Mouse (Mus musculus) kidney, postnatal 25 days (tissue): Measurements from ENCODE around the gene 6330409D20Rik.

Source experiments
- DNase-seq, 2 experiments: peaks; one replicate each; pipeline ENCODE4 v3.0.0; 2021; ENCODE audit warnings: mixed read lengths in 2 of 2

6330409D20Rik gene

GRCm38 (mm10) chr2:32752181-32752580 is 11.4 kb upstream of the 6330409D20Rik start:
- DNase-seq: no peak

- DNase-seq: no peak
Observed at GRCm38 (mm10) chr2:32751665-32752033, 10.8 kb upstream of the 6330409D20Rik start.

- peak; percentile 86 to 94 for DNase-seq
Observed at GRCm38 (mm10) chr2:32750887-32751664, 10.3 kb upstream of the 6330409D20Rik start.

GRCm38 (mm10) chr2:32750199-32750598 is 9.4 kb upstream of the 6330409D20Rik start:
- no peak for DNase-seq

DNA sequence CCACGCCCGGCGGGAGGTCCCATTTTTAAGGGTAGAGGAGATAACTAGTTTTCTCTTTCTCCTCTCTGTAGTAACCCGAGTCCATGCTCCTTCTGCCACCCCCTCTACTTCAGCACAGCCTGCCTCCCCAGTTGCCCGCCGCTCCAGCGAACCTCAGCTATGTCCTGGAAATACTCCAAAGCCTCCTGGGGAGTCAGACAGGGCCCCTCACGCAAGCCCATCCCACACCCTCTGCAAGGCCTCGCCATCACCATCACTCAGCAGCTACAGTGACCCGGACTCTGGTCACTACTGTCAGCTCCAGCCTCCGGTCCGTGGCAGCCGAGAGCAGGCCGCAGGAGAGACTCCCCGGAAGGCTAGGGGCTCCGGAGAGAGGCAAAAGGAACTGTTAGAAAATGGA is 8.3 kb upstream of the 6330409D20Rik start:
- DNase-seq: no peak

DNA sequence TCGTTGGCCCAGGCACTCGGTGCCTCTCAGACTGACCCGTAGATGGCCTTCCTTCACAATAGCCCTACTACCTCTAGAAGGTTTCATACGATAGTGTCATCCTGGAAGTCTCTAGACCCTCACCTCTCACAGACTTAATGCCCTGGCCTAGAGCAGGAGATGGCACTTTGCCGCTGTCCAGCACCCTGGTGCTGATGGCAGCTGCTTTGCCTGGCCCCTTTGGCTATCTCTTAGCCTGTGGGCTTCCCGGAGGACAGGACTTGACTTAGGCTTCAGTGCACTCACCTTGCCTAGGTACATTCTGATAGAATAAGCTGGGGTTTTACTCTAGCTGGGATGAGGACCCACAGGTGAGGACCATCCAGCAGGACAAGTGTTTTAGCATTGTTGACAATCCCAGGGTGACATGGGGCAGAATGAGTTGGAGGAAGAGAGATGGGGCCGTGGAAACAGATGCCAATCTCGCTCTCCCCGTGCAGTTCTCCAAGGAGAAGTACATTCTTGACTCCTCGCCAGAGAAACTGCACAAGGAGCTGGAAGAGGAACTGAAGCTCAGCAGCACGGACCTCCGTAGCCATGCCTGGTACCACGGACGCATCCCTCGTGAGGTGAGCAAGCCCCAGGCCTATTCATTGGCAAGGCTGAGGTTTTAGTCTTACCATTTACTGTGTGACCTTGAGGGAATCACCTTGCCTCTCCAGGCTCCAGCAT is 3.6 kb upstream of the 6330409D20Rik start:
- DNase-seq: no peak

DNA sequence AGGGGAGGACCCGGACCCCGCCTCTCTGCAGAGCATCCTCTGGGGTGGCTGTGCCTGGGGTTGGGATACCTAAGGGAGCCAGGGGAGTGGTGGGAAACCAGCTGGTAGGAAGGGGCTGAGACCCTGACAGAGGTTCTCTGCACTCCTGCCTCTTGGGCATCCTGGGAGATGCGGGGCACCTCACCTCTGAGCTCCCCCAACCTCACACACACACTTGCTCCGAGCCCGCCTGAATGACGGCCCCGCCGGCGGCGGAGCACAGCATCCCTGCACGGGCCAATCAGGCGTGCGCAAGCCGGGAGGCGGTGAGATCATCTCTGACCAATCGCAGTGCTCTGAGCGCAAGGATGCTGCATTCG is 1.3 kb upstream of the 6330409D20Rik start:
- DNase-seq: no peak

GRCm38 (mm10) chr2:32741273-32742172 is 707 bp upstream of the 6330409D20Rik start:
- peak in 1 of 2 experiments; percentile 63 for DNase-seq

- no peak for DNase-seq
Observed at GRCm38 (mm10) chr2:32739311-32739710, 1.5 kb downstream of the 6330409D20Rik start.

DNA sequence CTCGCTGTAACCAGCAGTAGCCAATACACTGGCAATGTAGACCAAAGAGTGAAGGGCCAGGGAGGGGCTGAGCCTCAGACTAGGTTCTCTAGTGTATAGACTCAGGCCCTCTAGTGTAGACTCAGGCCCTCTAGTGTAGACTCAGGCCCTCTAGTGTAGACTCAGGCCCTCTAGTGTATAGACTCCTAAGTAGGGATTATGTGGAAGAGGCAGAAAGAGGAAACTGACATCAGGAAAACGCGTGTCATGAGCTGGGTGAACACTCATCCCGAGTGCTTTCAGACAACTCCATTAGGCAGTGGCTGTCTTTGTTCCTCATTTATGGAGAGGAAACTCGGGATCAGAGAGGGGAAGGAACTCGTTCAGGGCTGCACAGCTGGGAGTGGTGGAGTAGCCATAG is 3.8 kb downstream of the 6330409D20Rik start:
- DNase-seq: no peak

GRCm38 (mm10) chr2:32736306-32736829 is 4.4 kb downstream of the 6330409D20Rik start:
- peak in 1 of 2 experiments; percentile 66 for DNase-seq

GRCm38 (mm10) chr2:32734933-32735332 is 5.9 kb downstream of the 6330409D20Rik start:
- peak; percentile 74 to 91 for DNase-seq

GRCm38 (mm10) chr2:32734480-32734879 is 6.3 kb downstream of the 6330409D20Rik start:
- peak; percentile 41 to 76 for DNase-seq

DNA sequence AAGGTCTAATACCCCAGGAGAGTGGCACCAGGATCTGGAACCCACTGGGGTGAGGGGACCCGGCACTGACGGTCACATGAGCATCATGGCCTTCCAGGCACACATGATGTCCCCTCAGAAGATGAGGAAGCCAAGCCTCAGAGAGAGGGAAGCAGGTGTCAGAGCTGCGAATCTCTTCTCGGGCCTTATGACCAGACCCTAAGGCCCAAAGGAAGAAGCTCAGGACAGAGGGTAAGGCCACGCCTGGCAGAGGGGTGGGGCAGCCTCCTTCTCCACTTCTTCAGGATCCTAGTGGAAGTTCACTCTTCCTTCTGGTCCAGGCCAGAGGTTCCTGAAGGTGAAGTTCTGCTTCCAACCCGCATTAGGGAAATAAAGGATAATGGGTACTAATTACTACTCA is 8.1 kb downstream of the 6330409D20Rik start:
- no peak for DNase-seq

DNA sequence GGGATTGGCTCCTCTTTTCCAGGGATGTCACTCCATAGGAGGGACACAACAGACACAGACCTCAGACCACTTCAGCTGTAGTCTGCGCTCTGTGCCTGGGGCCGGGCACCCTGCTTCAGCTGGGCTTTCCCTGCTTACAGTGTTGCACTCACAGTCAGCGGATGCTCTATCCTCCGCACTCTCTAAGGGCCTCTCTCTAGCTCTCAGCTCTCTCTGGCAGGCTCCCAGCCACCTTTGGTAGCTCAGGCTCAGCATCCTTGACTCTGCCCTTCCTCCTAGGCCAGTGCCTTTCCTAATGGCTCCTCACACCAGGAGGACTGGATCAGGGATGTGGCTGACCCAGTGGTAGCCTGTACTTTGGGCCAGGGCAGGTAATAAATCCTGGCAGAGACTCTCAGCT is 8.9 kb downstream of the 6330409D20Rik start:
- peak in 1 of 2 experiments; percentile 43 for DNase-seq

DNA sequence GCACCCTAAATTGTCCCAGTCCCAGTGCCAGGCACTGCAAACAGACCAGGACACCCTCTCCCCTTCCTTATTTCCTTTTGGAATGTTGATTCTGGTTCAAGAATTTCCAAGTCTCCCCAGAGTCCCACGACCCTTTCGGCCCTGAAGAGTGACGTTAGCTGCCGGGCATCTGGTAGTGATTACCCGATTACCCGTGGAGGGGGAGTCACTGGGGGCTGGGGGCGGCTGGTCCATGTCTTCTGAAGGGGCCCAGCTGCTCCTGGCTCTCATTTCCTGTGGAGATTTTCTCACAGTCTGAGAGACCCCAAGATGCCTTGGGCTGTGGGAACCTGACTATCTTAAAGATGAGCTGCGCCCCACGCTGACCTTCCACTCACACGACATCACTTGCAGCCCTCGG is 10.0 kb downstream of the 6330409D20Rik start:
- peak in 1 of 2 experiments; percentile 35 for DNase-seq

DNA sequence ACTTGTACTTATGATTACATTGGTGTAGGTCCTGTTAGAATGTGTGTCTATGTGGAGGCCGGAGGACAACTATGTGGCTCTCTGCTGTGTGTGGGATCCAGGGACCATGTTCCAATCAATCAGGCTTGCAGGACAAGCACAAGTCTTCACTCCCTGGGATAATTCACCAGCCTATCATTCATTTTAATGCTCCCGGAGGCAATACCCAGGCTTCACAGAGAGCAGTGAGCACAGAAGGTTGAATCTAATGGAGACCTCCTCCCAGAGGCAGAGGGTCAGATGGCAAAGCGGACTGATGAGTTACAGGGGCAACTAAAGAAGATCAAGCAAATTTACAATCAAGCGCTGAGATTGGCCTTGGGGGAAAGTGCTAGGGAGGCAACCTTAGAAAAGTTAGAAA is 11.3 kb downstream of the 6330409D20Rik start:
- DNase-seq: no peak

- DNase-seq: peak; percentile 77 to 92
Observed at GRCm38 (mm10) chr2:32728463-32728862, 12.4 kb downstream of the 6330409D20Rik start.

DNA sequence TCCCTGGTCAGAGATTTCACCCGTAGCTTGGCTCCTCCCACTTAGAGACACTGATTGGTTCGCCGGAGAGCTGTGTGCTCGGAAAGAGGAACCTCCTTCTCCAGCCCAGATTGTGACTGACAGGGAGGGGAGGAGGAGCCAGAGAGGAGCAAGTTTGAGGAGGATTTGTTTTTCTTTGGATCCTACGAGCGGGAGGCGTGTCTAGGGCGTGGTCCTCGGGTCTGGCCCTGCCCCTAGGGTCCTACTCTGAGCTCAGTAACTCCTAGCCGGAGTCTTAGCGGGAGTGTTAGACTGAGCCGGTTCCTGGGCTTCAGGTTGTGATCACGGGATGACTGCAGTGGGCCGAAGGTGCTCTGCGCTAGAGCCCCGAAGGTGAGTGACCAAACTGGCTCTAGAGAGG is 13.4 kb downstream of the 6330409D20Rik start:
- peak; percentile 97 to 98 for DNase-seq

- peak; percentile 60 to 75 for DNase-seq
Observed at GRCm38 (mm10) chr2:32724832-32725790, 15.7 kb downstream of the 6330409D20Rik start.

DNA sequence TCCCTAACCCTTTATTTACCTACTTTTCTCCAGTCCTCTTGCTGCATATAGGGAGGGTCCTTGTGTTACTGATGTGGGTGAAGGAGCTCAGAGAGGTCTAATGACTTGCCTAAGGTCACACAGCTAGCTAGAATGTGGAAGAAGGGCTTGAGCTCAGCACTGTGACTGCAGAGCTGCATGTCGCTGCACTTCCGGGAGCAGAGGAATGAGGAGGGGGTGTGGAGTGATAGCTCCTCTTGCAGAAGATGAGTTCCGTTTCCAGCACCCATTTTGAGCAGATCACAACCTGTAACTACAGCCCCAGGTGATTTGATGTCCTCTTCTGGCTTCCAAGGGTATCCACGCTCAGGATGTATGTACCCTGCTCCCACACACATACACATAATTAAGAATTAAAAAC is 16.7 kb downstream of the 6330409D20Rik start:
- no peak for DNase-seq

- no peak for DNase-seq
Observed at GRCm38 (mm10) chr2:32722581-32722980, 18.2 kb downstream of the 6330409D20Rik start.
